Mouse (Mus musculus): ENCODE measurements around the gene Hspbap1.

Gene Hspbap1

GRCm38 (mm10) chr16:35763590-35764296 is 6.4 kb upstream of the Hspbap1 start:
- DNase-seq (ENCODE audit: low spot score): no peak

DNA sequence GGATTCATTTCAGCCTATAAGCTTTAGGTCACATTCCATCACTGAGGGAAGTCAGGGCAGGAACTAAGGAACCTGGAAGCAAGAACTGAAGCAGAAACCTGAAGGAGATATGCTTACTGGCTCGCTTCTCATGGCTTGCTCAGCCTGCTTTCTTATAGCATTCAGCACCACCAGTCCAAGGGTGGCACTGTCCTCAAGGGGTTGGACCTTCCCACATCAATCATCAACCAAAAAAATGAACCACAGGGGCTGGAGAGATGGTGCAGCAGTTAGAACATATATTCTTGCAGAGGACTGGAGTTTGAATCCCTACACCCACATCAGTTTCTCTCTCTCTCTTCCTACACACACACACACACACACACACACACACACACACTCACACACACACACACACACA is 5.2 kb upstream of the Hspbap1 start:
- DNase-seq (ENCODE audit: low spot score): no peak

- DNase-seq (ENCODE audit: low spot score): no peak
Measured at GRCm38 (mm10) chr16:35765449-35765848, 4.7 kb upstream of the Hspbap1 start.

GRCm38 (mm10) chr16:35766366-35766765 is 3.8 kb upstream of the Hspbap1 start:
- DNase-seq (ENCODE audit: low spot score): no peak

DNA sequence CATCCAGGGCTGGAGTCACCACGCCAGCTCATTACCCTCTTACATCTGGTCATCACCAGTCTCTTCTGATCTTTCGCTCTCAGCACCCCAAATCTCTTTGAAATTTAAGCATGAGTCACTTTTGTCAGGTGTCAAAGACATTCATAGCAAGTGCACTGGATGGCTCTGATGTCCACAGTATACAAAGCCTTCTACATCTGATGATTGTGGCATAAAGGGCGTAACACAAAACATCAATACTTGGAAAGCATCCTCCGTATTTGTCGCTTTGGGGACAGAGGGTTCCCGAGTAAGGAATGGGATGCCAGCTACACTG is 1.7 kb upstream of the Hspbap1 start:
- no peak for DNase-seq (ENCODE audit: low spot score)

GRCm38 (mm10) chr16:35768785-35769642 is 1.2 kb upstream of the Hspbap1 start, which contains the start of gene Dirc2:
Dirc2 (minus strand) TSS chr16:35769356.
- peak; percentile 28 for DNase-seq (ENCODE audit: low spot score)

DNA sequence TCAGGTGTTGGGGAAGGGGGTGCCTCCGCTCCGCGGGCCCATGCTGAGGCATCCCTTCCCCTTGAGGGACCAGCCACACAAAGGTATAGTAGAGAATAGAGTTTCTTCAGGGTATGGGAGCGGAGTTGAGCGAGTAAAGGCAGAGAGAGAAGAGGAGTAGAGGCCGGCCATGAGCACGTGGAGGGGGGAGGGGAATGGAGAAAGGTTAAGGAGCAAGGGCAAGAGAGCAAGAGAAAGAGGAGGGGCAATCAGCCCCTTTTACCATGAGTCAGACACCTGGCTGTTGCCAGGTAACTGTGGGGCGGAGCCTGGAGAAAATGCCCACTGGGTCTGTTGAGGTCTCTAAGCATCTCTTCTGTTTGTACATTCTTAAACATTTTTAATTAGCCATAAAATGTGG is 966 bp downstream of the Hspbap1 start:
- DNase-seq (ENCODE audit: low spot score): no peak

DNA sequence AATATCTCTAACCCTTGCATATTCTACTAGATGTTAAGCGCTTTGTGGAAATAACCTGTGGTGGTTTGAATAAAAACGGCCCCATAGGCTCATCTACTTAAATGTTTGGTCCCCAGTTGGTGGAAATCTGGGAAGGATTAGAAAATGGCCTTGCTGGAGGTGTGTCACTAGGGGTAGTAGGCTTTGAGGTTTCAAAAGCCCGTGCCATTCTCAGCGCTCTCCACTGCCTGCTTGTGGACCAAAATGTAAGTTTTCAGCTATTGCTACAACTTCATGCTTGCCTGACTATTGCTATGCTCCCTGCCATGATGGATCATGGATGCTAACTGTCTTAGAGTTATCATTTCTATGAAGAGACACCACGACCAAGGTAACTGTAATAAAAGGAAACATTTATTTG is 1.4 kb downstream of the Hspbap1 start:
- no peak for DNase-seq (ENCODE audit: low spot score)

DNA sequence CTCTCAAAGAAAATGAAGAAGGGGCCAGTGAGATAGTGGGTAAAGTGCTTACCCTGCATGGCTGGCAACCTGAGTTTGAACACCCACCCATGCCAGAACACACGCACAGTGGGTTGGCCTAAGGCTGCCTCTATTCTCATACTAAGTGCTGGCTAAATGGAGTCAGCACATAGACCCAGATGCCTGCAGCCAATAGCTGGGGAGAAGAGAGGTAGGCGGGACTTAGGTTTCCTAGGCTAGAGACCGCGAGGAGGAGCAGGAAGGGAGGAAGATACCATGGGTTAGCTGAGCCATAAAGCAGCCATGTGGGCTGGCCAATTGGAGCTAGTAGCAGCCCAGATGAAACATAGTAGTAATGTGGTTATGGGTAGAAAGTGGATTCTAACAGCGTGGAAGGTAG is 2.4 kb downstream of the Hspbap1 start:
- DNase-seq (ENCODE audit: low spot score): no peak

DNA sequence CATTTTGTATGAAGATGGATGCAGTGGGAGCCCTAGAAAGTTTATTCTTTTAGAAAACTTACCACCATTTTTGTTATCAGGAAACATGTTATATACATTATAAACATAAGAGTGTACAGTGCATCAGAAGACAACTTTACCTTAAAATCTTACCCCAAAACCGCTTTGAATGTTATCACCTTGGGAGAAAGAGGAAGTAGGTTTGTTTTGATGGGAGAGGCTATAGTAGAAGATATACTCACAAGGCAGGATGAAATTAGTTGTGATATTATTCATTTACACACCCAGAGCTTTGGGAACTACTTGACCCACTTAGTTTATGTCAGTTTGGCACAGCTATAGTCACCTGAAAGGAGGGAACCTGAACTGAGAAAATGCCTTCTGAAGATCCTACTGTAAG is 5.7 kb downstream of the Hspbap1 start:
- DNase-seq (ENCODE audit: low spot score): no peak

GRCm38 (mm10) chr16:35776737-35777136 is 6.6 kb downstream of the Hspbap1 start:
- no peak for DNase-seq (ENCODE audit: low spot score)

- no peak for DNase-seq (ENCODE audit: low spot score)
Measured at GRCm38 (mm10) chr16:35777768-35778167, 7.6 kb downstream of the Hspbap1 start.

DNA sequence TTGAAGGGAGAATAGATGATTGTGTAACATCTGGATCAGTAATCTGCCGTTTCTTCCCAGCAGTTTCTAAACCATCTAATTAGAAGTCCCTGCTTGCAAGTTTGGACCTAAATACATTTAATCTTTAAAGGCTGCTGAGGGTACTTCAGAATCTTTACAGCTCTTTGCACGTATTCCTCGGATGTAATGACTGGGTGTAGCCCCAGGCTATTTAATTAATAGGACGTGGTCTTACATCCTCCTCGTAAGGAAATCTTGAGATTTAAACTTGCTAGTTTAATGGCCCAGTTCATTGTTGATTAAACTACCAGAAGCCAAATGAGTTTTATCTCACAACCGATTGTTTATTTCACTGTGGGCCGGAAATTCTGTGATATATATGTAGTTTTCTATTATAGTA is 9.5 kb downstream of the Hspbap1 start:
- no peak for DNase-seq (ENCODE audit: low spot score)

GRCm38 (mm10) chr16:35781096-35781495 is 10.9 kb downstream of the Hspbap1 start:
- no peak for DNase-seq (ENCODE audit: low spot score)

DNA sequence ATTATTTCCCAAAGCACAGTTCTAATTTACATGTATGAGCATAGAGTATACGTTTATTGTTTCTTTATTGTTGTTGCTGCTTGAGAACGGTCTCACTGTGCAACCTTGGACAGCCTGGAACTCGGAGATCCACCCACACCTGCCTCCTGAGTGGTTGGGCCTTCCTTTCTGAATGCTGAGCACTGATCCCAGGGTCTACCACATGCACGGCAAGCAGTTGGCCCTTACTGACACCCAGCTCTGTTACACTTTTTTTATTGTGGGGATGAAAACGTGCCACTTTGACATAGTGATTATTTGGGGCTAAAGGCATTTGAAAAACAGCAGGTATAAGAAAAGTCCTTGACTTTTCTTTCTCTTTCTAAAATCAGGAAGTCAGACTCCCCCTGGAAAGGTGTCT is 11.5 kb downstream of the Hspbap1 start:
- no peak for DNase-seq (ENCODE audit: low spot score)

- DNase-seq (ENCODE audit: low spot score): no peak
Measured at GRCm38 (mm10) chr16:35782451-35783206, 12.5 kb downstream of the Hspbap1 start.

- no peak for DNase-seq (ENCODE audit: low spot score)
Measured at GRCm38 (mm10) chr16:35783207-35783573, 13.0 kb downstream of the Hspbap1 start.

DNA sequence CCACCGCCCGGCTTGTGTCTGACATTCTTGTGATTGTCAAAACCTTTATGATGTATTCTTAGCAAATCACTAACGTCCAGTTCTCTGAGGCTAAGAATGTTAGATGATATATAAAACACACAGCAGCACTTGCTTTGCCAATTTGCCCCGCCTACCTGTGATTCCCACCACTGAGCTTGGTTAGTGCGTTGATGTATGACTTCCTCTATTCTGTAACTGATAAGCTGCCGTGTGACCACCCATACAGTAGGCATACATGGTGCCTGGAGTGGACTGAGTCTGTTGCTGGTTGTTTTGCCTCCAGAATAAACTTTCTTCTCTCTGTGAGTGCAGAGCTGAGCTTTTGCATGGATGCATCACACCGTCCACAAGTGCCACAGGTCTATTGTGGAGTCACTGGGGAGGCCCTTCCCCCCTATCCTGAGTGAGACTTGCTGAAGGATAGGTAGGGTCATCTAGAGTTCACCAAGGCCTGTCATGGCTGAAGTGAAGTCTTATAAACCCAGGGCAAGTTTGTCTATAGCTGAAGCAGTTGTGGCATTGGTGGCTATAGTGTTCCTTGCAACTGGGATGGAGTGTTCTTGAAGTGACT is 14.1 kb downstream of the Hspbap1 start:
- DNase-seq (ENCODE audit: low spot score): no peak

DNA sequence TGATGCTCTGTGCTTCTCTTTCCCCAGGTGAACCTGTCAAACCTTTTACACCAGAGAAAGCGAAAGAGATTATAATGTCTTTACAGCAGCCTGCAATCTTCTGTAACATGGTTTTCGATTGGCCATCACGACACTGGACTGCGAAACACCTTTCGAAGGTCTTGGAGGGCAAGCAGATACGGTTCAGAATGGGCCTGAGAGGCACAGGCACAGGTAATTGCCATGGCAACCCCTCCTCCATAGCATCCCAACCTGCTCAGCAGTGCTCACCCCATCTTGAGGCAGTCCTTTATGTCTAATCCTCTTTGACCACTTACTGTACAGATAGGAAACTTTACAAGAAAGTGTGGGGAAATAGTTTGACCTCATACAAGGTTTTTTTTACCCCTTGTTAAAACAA is 17.0 kb downstream of the Hspbap1 start:
- no peak for DNase-seq (ENCODE audit: low spot score)

DNA sequence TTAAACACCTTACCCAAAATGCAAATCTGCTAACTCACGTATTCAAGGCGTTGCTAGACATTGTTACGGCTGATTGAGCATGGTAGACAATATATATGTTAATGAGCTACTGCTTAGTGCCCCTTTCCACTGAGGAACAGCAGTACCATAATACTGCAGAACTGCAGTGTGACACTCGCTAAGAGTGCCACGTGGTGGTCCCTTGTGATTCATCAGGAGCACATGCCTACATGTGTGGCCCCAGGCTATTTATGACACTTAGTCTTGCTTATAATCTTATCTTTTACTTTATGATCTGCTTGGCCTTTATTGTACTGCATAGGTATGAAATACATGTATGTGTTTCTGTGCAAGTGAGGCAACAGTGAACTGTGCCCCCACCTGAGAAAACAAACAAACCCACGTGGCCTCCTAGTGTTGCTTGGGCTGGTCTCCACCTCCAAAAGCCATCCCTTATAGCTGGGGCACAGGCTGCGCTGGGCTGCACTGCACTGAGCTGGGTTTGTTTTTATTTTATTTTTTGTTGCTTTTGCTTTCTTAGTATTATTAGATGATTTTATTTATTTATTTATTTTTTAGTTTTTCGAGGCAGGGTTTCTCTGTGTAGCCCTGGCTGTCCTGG is 17.5 kb downstream of the Hspbap1 start:
- no peak for DNase-seq (ENCODE audit: low spot score)

- no peak for DNase-seq (ENCODE audit: low spot score)
Measured at GRCm38 (mm10) chr16:35788330-35788729, 18.2 kb downstream of the Hspbap1 start.

DNA sequence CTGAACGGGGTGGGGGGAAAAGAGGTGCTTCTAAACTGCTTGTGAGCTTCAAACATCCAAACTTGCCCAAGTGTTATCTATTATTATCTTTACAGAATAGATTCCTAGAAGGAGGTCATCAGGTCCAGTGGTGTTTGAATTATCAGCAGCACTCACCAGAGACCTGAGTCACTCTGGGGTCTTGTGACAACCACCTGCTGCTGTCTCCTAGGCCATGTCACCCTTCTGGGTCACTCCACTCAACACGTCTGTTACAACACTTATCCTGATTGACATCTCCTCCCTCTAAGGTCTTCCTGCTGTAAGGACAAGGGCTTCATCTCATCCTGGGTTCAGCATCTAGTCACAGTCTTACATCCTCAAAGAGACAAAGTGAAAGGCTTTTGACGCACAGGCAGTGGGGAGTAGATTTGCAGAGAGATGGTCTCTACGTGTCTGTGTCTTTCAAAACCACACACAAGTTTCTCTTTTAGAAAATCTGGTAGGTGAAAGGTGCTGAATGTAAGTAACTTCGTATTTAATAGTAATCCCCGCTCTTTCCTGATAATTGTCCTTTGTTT is 21.9 kb downstream of the Hspbap1 start:
- no peak for DNase-seq (ENCODE audit: low spot score)
